Mouse (Mus musculus): ENCODE data around the gene Eps15l1.
A peak's percentile ranks its signal among the peaks of the same experiment; 100 is the strongest.

Eps15l1 gene

DNA sequence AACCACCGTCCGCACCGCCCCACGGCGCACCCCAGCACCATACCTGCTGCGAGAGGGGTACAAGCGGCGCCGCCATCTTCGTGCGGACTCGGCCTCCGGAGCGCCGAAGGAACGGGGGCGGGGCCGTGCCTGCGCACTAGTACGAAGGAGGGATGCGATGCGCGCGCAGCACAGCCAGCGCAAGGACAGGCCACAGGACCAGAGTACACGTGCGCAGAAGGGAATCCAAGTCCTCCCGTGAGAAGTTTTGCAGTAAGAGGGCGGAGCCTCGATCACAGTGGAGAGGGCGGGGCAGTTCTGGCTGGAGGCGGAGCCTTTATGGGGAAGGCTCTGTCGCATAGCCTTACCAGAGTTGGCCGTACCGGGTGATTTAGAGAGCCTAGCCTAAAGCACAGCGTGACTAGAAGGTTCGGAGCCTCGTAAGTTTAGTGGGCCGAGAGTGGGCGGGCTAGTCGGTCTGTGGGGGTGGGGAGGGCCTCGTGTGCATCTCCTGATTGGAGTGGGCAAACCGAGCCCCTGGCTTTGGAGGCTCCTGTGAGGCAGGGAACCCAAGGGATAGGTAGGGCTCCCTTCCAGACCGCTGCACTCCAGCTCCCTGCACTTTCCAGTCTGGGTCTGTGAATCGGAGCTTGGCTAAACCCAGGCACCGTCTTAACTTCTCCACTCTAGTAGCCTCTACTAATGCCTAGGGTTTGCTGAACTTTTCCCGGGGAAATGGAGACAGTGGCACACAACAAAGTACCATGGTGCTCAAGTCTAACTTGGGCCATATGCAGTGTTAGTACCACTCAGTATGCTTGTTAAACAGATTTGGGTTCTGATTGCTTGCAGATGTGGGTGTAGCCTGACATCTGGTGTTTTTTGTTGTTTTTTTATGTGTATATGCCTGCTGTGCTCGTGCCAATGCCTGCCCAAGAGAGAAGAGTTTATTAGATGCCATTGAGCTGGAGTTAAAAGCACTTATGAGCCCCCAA, at the start of gene Eps15l1:
TSS of gene Eps15l1 (minus strand) at position 99 of the 974 bp plus-strand sequence.
- DNase-seq (ENCODE audit: extremely low read depth, insufficient read length, low spot score), result peak; percentile 95

DNA sequence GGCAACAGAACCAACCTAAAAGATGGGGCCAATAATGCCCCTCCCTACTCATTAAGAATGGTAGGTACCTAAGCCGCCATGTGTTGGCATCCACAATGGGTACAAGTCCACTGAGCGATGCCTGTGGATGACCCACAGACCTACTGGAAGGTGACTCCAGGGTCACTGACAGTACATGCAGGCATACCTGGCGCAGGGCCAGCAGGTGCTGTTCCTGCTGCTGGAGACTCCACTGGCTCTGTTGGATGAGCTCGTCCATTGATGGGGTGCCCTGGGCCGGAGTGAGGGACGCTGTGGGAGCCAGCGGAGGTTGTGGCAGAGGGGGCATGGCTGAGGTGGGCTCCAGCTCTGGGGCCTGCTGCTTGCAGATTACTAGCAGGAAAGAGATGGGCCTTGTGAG, 49.4 kb upstream of the Eps15l1 start:
- no peak for DNase-seq (ENCODE audit: extremely low read depth, insufficient read length, low spot score)

DNA sequence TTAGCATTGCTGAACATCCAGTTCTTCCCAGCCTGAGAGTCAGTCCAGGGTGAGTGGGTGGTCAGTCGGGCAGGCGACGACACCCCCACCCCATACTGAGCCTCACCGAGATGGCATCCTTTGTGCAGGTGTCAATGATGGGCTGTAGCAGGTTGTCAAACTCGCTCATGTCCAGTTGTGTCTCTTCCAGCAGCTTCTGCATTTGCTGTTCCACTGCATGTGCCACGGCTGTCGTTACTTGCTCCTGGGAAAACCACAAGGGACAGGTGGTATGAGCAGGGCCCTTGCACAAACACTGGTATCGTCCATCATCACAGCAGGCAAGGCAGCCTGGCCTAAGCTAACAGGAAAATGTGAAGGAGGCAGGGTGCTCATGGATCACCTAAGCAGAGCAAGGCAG, 48.7 kb upstream of the Eps15l1 start:
- no peak for DNase-seq (ENCODE audit: extremely low read depth, insufficient read length, low spot score)

DNA sequence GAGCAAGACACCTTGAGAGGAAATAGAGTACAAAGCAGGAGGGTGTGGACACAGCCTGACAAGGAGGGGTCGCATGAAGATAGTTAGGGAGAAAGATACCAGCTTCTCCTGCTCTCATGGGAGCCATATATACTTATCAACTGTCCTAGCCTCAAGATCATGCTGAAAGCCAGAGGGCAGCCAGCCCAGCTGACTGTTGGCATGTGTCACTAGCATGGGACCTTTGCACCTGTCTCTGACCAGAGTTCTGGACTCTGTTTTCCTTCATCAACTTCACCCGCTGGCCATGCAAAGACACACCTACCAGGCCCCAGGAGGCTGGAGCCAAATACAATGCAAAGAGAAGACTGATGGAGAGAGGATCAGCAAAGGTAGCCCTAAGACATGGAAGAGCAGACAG, 48.0 kb upstream of the Eps15l1 start:
- DNase-seq (ENCODE audit: extremely low read depth, insufficient read length, low spot score), result no peak

DNA sequence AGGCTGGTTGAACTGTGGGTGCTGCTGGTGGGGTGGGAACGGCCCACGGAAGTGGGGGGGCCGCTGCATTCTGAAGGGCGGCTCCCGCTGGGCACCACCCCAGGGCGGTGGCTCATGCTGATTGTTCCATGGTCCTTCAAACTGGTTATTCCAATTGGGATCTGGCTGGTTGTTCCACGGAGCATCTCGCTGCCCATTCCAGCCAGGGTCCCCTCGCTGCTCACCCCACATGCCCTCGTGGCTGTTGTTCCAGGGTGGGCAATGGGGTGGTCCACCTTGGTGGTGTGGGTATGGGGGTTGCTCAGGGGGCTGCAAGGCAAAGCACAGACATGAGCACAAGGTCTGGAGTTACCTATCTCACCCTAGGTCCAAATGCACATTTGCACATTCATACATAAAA, 43.0 kb upstream of the Eps15l1 start:
- no peak for DNase-seq (ENCODE audit: extremely low read depth, insufficient read length, low spot score)

DNA sequence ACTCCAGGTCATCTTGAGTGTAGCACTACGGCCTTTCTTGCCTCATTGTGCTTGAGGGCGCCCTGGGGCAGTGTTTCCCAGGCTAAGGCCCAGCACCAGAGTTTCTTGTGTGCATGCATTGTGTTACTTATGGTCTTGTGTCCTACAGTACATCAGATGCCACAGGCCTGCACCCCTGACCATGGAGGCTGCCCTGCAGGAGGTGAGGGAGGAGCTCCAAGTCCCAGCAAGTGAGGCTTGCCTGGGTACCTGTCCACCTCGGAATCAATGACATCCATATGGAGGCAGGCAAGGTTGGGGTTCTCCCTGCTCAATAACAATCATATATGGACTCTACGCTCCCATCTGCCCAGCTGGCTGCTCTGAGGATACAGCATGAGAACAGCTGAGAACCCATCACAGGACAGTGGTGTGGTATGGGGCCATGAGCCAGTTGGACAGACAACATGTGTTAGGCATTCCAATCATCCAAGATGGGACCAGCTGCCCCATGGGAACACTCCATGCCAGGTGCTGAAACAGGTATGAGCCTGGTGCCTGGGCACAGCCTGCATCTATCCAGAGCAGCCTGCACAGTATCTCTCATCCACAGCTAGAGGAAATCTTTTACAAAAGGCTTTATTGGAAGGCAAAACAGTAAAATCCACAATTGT, 38.7 kb upstream of the Eps15l1 start:
- no peak for DNase-seq (ENCODE audit: extremely low read depth, insufficient read length, low spot score)

DNA sequence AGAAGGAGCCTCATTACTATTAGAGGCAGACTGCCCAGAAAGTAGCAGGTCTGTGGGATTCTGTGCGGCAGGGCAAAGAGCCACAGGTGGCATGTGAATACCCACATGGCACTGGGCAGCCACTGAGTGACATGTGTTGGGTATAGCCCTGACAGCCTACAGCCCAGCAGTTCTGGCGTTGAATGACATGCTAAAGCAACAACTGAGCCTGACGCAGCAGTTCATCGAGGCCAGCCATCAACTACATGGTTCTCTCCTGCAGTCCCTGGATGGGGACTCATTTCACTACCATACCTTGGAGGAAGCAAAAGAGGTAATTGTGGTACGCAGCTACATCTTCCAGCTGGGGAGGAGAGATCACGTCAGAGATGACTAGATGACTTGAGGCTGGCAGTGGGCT, 37.2 kb upstream of the Eps15l1 start:
- DNase-seq (ENCODE audit: extremely low read depth, insufficient read length, low spot score), result no peak

DNA sequence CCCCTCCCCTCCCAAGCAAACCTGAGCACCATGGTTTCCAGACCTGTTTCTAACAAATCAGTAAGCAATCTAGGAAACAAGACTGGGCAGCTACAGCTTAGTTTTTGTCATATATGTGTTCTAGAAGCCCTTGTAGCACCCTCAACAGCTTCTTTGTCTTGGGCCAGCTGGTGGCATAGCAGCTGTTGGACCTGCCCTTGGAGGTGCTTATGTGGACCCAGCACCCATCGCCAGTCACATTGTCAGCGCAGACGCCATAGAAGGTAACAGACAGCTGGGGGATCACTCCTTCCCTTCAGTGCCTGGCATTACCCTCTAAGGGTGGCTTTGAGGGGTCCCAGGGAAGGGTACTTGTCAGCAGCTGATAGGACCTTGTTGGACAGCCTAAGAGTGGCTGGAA, 36.5 kb upstream of the Eps15l1 start:
- DNase-seq (ENCODE audit: extremely low read depth, insufficient read length, low spot score), result no peak

DNA sequence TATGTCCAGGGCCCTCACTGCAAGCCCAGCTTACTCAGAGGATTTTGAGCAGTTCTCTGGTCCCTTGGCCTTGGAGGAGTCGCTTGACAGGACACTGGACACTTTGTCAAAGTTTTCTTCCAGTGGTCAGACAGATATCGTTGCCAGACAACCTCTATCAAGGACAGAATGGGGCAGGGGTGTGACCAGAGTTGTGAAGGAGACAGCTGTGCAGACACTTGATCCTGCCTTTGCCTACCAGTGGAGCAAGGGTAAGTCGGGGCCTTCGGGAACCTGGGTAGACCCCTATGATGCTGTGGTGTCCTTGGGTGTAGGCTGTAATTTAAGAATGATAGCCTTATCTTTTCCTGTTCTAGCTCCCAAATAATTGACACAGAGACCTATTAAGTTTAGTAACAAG, 34.1 kb upstream of the Eps15l1 start:
- no peak for DNase-seq (ENCODE audit: extremely low read depth, insufficient read length, low spot score)

DNA sequence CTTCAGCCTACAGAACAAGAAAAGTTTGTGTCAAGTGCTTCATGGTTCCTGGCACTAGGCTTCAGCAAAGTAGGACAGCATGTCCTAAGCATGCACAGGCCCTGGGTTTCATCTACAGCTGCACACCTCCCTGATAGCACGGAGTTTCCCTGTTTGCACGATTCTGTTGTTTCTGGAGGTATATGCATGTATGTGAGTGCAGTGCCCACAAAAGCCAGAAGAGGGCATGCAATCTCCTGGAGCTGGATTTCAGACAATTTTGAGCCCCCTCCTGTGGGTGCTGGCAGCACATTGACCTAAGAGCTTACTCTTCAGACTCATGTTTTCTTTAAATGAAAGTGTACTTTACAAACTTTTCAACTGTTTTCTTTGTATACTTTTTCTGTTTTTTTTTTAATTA, 32.6 kb upstream of the Eps15l1 start:
- no peak for DNase-seq (ENCODE audit: extremely low read depth, insufficient read length, low spot score)

DNA sequence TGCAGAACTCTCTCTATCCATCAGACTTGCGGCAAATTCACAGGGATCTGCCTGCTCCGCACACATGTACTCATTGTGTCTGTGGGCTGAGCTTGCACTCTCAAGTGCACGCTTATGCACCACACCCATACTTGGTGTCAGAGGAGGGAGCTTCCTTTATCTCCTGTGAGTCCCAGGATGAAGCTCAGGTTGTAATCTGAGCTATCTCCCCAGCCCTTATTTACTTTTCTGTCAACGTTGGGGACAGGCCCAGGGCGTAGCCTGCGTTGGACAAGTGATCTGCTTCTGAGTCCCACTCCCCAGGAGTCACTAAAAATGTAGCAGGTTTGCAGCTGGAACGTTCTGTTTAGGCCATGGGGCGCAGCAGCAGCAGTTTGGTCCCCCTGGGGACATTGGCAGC, 30.3 kb upstream of the Eps15l1 start:
- DNase-seq (ENCODE audit: extremely low read depth, insufficient read length, low spot score), result no peak

DNA sequence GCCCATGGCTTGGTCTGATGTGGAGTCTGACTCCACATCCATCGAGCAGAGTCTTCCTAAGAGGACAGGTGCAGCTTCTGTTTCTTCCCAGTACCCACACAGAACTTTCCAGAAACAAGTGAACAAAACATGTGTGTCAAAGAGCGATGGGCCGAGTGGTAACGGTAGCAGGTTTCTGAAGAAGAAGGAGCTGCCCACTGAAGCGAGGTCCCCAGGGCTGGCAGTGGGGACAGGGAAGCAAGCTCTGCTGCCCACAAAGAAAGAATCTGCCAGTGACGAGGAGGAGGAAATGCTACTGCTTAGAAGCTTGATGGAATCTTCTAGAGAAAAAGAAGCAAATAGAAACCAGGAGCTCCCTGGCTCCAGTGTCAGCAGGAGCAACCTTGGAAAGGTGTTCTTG, 23.8 kb upstream of the Eps15l1 start:
- DNase-seq (ENCODE audit: extremely low read depth, insufficient read length, low spot score), result no peak

DNA sequence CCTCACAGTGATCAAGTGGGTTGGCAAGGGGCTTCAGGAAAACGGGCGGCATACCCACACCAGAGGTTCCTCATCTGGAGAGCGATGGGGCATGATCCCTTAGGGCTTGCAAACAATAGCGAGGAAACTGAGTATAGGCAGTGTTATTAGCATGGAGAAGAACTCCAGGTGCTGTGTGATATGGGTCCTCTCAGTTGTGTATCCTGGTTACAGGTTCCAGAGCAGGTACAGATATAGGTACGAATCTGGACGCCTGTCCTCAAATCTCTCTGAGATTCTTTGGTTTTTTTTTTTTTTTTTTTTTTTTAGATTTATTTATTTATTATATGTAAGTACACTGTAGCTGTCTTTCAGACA, 22.7 kb upstream of the Eps15l1 start:
- no peak for DNase-seq (ENCODE audit: extremely low read depth, insufficient read length, low spot score)

DNA sequence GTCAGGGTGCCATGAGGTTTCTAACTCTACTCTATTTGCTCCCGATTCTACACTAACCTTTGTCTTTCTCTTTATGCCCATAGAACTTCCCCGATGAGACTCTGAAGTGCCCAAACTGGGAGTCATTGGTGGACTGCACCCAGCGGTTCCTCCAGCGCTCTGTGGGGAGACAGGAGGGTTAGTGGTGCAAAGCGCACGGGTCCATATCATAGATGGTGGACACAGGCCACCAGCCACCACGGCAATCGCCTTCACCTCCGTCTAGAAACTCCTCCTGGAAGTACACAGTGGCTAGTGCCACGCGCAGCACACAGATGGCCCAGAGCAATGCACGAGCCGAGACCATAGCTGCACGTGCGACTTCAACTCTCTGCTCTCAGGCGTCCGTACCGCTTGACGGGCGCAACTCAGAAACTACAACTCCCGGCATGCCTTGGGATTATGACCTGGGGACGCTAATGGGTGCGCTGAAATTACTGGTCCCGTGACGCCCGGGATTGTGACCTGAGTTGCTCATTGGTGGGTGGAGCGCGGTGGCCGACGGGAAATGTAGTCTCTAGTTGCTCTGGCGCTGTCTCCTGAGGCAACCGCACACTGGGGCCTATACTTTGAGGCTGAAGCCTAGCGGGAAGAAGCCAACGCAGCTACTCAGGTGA, 22.2 kb upstream of the Eps15l1 start, which contains the start of the genes Calr3 and 1700030K09Rik:
TSS of gene Calr3 (minus strand) at position 533 of the 656 bp plus-strand sequence.
TSS of gene 1700030K09Rik (plus strand) at position 543 of the 656 bp plus-strand sequence.
- DNase-seq (ENCODE audit: extremely low read depth, insufficient read length, low spot score), result peak; percentile 88

DNA sequence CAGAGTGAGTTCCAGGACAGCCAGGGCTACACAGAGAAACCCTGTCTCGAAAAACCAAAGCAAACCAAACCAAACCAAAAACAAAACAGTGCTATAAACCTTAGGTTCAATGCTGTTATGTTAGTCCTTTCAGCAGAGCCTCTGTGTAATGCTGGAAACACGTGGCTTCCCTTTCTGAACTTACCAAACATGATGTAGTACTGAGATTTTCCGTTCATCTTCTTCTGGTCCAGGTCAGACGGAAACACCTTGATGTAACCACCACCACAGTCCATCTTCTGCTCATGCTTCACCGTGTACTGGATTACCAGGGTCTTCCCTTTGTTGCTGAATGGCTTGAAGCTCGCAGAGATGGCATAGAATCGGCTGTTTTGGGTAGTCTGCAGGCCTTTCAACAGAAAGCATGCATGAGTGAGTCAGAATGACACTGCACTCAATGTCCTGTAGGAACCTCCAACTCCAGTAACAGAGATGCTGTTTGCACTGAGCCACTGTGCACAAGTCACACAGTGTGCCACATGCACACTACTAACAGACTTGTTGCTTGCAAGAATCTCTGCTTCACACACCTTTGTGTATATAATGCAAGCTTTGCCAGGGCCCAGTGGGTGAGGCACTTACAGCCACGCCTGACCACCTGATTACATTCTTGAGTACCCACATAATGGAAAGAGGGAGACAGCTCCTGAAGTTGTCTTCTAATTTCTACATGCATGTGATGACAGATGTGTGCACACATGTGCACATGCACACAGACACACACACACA, 17.2 kb upstream of the Eps15l1 start:
- no peak for DNase-seq (ENCODE audit: extremely low read depth, insufficient read length, low spot score)

DNA sequence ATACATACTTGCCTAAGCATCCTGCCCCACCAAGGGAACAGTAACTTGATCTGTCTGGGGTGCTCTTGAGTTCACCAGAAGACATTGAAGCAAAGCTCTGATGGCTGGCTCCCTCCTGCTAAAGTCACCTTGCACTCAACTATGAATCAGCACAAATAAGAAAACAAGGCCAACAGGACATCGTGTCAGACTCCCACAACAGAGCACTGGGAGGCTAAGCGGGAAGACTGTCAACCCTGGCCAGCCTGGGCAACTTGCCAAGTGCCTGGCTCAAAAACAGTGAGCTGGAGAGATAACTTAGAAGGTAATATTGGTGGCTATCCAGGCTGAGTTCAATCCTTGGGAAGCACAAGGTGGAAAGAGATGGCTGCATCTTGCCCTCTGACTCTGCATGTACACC, 13.7 kb upstream of the Eps15l1 start:
- peak; percentile 48 for DNase-seq (ENCODE audit: extremely low read depth, insufficient read length, low spot score)

DNA sequence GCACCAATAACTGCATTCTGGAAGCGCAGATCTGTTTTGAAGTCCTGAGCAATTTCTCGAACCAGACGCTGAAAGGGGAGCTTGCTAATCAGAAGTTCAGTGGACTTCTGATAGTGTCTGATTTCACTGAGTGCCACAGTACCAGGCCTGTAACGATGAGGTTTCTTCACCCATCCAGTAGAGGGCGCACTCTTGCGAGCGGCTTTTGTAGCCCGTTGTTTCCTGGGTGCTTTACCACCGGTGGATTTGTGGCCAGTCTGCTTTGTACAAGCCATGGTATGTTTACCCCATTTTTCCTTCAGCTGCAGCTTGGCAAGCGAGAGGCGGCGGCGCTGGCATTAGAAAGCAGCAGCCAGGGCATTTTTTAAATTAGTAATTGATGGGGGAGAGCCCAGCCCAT, 8.4 kb upstream of the Eps15l1 start:
- no peak for DNase-seq (ENCODE audit: extremely low read depth, insufficient read length, low spot score)

DNA sequence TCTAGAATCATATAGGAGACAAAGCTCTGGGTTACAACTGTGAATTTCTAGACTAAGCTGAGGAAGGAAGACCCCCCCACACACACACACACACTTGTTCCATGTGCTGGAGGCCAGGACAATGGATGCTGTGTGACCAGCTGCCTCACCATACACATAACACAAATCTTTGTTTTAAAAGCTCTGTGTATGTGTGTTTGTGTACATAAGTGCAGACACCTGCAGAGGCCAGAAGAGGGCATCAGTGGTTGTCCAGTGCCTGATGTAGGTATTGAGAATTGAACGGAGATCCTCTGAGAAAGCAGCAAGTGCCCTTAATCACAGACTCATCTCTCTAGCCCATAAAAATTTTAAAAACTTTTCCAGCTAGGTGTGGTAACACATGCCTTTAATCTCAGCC, 1.7 kb upstream of the Eps15l1 start:
- DNase-seq (ENCODE audit: extremely low read depth, insufficient read length, low spot score), result no peak

DNA sequence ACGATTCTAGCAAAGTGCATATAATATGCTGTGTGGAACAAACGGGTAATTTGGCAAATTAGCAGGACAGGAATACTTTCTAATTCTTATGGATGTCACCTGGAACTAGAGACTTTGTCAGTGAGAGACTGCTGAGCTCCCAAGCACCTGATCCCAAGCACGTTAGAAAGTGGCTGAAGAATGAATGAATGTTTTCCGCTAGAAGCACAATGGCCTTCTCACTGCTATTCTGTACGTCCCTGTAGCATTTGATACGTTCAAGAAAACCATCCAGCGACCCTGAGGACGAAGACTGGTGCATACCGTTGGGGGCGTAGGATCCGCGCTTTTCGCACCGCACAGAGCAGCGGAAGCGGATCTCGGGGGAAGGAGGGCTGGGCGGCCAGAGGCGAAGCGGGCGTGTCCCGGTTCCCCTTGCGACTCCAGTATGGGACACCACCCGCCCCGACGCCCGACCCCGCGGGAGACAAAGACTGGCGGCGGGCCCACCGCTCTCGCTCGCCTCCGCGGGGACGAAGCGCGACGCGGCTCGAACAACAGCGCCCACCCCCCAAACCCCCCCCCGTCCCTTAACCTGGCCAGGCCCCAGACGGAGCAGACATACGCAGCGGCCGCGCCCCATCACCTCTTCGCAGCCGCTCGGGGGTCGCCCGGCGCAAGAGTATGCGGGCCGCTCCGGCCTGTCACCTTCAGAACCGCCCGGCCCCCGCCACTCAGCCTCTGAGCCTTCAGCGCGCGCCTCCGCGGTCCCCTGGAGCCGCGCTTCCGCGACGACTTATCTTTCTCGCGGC, 494 bp downstream of the Eps15l1 start:
- DNase-seq (ENCODE audit: extremely low read depth, insufficient read length, low spot score), result peak; percentile 48

DNA sequence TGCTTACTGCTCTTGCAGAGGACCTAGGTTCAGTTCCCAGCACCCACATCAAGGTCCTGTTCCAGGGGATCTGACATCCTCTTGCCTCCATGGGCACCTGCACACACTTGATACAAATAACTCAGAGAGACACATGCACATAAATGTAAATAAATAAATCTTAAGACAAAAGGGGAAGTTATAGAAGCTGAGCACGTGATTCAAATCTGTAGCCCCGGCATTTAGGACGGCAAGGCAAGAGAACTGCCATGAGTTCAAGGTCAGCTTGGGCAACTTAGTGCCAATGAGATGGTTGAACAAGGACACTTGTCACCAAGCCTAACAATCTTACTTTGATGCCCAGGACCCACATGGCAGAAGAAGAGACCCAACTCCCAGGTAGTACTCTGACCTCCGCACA, 3.2 kb downstream of the Eps15l1 start:
- no peak for DNase-seq (ENCODE audit: extremely low read depth, insufficient read length, low spot score)
